Mouse (Mus musculus) right cerebral cortex, postnatal 10 days (tissue): ENCODE measurements around the gene Fgf8.

Source experiments
- DNase-seq, 2 experiments: peaks; one replicate each; pipeline ENCODE4 v3.0.0; 2021; ENCODE audit warnings: low spot score in 2 of 2

Gene Fgf8

GRCm38 (mm10) chr19:45730042-45730441, 12.7 kb downstream of the Fgf8 start:
- DNase-seq: no peak

GRCm38 (mm10) chr19:45727231-45727630, 15.5 kb downstream of the Fgf8 start:
- no peak for DNase-seq

GRCm38 (mm10) chr19:45725677-45726277, 16.9 kb downstream of the Fgf8 start:
- no peak for DNase-seq

DNA sequence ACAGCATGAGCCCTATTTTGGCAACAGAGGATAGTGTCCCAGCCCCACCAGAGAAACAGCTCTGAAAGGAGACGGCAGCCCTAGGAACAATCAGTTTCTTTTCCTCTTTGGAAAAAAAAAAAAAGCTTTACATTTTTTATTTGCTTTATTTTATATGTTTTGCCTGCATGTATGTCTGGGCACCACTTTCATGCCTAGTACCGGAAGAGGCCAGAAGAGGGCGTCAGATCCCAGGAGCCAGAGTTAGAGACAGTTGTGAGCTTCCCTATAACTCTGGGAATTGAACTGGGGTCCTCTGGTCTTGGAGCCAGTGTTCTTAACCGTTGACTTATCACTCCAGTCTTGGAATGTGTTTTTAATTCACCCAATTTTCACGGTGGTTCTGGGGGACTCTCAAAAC, 20.5 kb downstream of the Fgf8 start:
- DNase-seq: no peak

GRCm38 (mm10) chr19:45718286-45718685, 24.4 kb downstream of the Fgf8 start:
- no peak for DNase-seq

DNA sequence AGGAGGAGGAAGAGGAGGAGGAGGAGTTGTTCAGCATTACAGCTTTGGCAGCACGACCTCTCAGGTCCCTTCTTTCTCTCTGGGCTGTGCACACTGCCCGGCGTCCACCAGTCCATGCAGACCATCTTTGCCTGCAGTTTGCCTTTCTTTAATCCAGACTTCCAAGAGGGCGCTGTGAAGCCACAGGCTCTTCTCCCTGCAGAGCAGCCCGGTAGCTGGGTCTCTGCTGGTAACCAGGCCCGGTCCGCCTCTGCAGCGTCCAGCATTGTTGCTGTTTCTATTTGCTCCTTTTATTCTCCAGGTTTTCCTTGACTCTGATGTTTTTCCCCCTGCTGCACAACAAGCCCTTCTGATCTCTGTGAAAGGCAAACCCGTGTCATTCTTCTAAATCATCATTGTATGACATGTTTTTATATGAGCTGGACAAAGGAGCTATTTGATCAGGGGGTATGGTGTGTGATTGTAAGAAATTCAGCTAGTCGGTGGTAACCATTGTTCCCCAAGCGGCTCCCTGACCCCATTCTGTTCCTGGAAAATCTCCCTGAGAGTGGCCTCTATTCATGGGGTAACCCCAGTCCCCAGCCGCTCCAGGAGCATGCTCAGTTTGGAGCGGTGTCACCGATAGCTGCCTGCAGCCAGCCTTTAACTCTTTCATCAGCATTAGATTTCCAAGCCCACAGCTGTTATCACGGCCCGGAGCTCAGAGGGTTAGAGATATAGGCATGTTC, 25.1 kb downstream of the Fgf8 start:
- peak; percentile 63 to 75 for DNase-seq

- DNase-seq: no peak
These were observed 34.0 kb downstream of the Fgf8 start for GRCm38 (mm10) chr19:45708704-45709103.

- no peak for DNase-seq
These were observed 46.5 kb downstream of the Fgf8 start for GRCm38 (mm10) chr19:45696281-45696600.

DNA sequence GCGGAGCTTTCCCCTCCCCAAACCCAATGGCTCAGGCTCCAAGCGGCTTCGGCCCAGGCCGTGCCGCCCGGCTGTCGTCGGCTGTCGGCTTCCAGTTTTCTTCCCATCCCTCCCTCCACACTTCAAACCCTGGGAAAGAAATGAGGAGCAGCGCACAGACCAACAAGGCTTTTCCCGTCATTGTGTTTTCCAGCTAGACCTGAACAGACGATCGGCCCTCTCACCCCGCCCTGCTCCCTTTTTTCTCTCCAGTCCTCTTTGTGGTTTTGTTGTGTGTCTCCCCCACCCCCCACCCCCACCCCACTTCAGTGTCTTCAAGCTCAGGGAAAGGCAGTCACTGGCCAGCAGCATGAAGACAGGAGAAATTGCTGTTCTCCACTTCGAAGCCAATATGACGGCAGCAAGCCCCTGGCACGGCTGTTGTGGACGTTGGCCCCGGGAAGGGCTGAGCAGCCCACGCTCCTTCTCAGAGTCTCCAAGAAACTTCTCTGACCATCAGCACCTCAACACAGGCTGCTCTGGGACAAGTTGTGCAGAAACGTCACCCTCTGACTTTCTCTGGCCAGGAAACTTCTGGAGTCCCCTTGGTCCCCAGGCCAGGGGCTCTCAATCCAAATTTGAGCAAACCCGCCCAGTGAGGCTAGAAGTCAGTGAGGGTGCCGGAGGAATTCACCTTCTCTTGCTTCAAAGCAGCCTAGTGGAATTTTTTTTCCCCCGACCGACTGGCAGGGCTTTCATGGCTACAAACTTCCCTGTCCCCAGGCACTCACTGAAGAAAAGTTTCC, 47.0 kb downstream of the Fgf8 start:
- no peak for DNase-seq

GRCm38 (mm10) chr19:45694056-45694455, 48.7 kb downstream of the Fgf8 start:
- no peak for DNase-seq

GRCm38 (mm10) chr19:45692211-45692610, 50.5 kb downstream of the Fgf8 start:
- DNase-seq: peak; percentile 49 to 63

- no peak for DNase-seq
These were observed 51.6 kb downstream of the Fgf8 start for GRCm38 (mm10) chr19:45691001-45691535.

GRCm38 (mm10) chr19:45687001-45687400, 55.7 kb downstream of the Fgf8 start:
- no peak for DNase-seq
